Mouse (Mus musculus): ENCODE measurements around the gene Cstb.

Gene Cstb

DNA sequence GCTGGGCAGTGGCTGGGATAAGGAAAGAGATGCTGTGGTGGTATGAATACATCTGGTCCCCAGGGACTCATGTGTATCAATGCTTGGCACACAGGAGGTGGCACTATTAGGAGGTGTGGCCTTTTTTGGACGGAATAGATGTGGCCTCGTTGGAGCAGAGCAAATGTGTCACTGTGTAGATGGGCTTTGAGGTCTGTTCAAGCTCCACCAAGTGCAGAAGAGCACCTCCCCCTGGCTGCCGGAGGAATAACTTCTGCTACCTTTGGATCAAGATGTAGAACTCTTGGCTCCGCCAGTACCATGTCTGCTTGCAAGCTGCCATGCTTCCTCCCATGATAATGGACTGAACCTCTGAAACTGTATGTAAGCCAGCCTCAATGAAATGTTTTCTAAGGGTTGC is 36.3 kb downstream of the Cstb start:
- DNase-seq (ENCODE audit: low spot score in 2 of 2) = no peak

DNA sequence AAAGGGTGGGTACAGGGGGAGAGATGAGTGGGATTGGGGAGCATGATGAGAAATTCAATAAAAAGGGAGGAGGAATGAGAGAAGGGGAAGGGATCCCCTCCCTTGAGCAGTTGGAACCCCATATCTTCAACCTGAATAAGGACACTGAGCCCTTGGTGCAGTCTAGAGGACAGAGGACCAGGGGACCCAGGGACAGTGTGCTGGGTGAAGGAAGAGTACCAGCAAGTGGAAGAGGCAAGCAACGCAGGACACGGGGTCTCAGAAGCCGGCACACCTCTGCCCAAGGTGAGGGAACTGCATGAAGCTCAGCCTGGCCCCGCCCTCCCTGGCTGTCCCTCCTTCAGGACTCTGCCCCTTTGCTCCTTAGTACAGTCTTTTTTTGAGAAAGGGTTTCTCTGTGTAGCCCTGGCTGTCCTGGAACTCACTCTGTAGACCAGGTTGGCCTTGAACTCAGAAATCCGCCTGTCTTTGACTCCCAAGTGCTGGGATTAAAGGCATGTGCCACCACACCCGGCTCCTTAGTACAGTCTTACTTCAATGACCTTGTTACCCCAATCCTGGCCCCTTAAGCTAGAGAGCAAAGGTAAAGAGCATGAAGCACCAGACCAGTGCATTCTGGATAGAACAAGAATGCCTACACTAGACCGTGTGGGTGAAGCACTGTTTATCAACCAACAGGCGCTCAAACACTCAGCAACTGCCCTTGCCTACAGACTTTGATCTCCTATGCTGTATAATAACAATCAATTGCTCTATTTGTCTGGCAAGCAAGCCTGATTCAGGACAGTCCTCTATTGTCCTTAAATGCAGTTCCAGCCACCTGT is 37.7 kb downstream of the Cstb start:
- DNase-seq (ENCODE audit: low spot score in 2 of 2) = no peak

- no peak for DNase-seq (ENCODE audit: low spot score in 2 of 2)
Observed at GRCm38 (mm10) chr10:78463769-78464167, 38.3 kb downstream of the Cstb start.

GRCm38 (mm10) chr10:78464201-78464791 is 38.8 kb downstream of the Cstb start:
- no peak for DNase-seq (ENCODE audit: low spot score in 2 of 2)

DNA sequence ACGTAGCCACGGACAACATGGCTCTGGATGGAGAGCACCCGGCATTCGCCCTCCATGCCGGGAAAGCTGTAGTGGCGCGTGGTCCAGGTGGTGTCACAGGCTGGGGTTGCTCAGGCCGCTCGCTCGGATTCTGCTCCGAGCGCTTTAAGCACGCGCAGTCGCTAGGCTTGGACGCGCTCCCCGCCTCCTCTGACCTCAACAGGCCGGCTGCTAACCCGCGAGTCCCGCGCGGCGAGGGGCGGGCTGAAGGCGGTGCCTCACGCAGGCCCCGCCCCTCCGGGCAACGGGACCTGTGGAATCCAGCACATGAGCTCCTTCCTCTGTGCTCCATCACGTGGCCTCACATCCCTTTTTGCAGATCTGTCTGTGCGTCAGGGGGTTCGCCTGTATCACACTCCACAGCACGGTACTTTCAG is 39.3 kb downstream of the Cstb start, which contains the start of gene Pdxk:
Gene Pdxk, minus strand, starts transcription at position 184 of the 416 bp plus-strand sequence.
- peak; percentile 94 to 96 for DNase-seq (ENCODE audit: low spot score in 2 of 2)

DNA sequence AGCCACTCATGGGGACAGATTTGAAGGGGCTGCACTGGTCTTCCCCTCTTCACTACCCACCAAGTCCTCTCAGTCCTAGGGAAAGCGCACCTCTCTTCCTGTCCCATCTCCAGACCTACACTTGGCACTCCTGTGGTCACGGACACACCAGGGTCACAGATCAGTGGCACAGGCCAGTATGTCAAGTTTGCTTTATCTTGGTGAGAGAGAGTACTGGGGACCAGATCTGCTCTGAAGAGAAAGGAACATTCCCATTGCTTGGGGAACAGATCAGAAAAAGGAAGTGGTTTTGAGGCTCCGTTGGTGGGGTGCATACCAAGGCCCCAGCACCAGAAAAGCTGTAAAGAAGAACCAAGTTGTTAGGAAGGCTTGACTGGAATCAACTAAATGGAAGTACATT is 40.0 kb downstream of the Cstb start:
- DNase-seq (ENCODE audit: low spot score in 2 of 2) = no peak

DNA sequence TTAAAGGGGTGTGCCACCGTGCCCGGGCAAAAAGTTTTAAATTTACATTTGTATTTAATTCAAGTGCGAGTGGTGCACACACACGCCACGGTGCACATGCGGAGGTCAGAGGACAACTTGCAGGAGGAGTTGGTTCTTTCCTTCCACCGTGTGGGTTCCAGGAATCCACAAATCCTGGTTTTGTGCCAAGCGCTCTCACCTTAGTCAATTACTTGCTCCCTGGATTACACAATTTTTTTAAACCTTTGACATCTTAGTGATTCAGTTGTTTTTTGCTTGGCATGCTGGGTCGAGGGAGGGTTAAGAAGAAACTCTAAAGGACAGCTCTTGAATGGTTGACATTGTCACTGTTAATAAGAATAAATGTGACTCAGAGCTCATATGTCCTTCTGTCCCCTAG is 41.2 kb downstream of the Cstb start:
- no peak for DNase-seq (ENCODE audit: low spot score in 2 of 2)

DNA sequence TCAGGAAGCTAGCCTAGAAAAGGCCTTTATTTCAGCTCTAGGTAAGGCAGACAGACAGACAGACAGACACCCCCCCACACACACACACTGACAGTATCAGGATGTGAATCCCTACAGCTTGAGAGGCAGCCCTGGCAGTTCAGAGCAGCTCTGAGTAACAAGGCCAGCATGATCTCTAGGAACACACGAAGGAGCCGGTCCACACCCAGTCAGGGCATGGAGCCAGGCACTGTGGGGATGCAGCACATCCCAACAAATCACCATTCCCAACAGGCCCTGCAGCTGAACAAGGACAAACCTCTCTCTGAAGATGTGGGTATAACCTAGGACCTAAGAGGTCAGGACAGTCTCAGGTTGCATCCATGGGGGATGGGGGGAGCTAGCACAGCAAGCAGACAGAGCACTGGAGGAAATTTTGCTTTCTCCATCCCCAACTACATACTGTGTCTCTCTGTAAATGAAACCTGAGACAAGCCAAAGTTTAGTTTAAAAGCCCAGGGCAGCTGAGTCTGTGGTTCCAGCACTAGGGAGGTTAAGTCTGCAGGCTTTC is 42.4 kb downstream of the Cstb start:
- DNase-seq (ENCODE audit: low spot score in 2 of 2) = no peak

- DNase-seq (ENCODE audit: low spot score in 2 of 2) = peak; percentile 42 to 48
Observed at GRCm38 (mm10) chr10:78470582-78471313, 45.3 kb downstream of the Cstb start.

DNA sequence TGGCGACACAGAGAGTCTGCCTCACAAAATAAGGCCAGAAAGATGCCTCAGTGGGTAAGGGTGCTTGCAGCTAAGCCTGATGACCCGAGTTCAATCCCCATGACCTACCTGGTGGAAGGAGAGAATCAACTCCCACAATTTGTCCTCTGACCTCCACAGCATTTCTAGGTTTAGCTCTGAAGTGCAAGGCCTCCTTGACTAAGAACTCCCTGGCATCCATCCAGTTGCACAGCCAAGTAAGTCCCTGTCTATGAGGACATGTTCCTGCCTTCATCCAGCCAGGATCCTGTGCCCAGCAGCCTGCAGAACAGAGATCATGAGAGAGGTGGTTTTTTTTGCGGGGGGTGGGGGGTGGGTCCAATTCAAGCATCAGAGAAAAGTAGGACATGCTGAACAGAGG is 46.6 kb downstream of the Cstb start:
- no peak for DNase-seq (ENCODE audit: low spot score in 2 of 2)

GRCm38 (mm10) chr10:78473434-78473833 is 48.0 kb downstream of the Cstb start:
- DNase-seq (ENCODE audit: low spot score in 2 of 2) = no peak

DNA sequence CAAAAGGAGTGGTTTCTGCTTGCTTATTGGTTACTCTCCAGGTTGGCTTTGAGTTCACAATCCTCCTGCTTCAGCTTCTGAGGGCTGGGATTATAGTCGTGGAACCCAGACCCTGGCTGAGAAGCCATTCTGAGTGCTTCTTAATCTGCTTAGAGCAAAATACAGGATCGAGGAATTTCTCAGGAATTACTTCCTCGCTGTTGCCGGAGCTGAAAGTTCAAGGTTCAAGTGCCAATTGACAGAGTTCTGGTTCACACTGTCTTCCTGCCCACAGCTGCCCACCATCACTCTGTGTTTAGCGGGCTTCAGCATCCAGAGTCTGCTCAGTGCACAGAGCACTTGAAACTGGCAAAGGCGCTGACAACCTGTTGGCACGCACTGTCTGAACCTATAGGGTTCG is 49.3 kb downstream of the Cstb start:
- no peak for DNase-seq (ENCODE audit: low spot score in 2 of 2)

- DNase-seq (ENCODE audit: low spot score in 2 of 2) = no peak
Observed at GRCm38 (mm10) chr10:78476821-78477220, 51.4 kb downstream of the Cstb start.
